Mouse (Mus musculus): ENCODE measurements around the gene Otud5. TPM values are rescaled to one million over a fixed set of nuclear protein-coding genes. Genes with fewer than 3 reads are reported as not detected.
"Not testable (repeated sequence)": the region's sequence is repeated elsewhere in the genome, so short reads cannot be mapped to it uniquely, and the experiment has no call there.

Otud5 gene
- polyA plus RNA-seq, 2 experiments from 2014 or later: 15.4 to 21.1 TPM

- ATAC-seq: peak; percentile 66
Measured at GRCm38 (mm10) chrX:7883841-7884567, 42.8 kb downstream of the Otud5 start, which contains the start of gene Slc35a2. Slc35a2 (plus strand) TSS chrX:7884028.

DNA sequence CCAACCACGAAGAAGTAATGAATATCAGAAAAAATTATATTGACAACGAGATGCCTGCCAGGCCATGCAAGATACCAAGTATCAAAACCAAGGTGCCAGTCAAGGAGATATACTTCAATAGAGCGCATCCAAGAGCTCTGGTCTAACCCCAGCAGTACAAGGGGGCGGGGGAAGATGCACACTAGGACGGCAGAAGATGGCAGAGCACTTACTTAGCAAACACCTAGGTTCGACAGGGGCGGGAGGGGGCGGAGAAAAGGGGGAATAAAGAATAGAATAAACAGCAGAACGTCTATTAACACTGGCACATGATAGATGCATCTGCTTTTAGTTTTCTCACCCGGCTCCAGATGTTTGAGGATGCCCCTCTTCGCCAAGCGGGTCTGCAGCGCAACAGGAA, 57.0 kb downstream of the Otud5 start:
- no peak for ATAC-seq

DNA sequence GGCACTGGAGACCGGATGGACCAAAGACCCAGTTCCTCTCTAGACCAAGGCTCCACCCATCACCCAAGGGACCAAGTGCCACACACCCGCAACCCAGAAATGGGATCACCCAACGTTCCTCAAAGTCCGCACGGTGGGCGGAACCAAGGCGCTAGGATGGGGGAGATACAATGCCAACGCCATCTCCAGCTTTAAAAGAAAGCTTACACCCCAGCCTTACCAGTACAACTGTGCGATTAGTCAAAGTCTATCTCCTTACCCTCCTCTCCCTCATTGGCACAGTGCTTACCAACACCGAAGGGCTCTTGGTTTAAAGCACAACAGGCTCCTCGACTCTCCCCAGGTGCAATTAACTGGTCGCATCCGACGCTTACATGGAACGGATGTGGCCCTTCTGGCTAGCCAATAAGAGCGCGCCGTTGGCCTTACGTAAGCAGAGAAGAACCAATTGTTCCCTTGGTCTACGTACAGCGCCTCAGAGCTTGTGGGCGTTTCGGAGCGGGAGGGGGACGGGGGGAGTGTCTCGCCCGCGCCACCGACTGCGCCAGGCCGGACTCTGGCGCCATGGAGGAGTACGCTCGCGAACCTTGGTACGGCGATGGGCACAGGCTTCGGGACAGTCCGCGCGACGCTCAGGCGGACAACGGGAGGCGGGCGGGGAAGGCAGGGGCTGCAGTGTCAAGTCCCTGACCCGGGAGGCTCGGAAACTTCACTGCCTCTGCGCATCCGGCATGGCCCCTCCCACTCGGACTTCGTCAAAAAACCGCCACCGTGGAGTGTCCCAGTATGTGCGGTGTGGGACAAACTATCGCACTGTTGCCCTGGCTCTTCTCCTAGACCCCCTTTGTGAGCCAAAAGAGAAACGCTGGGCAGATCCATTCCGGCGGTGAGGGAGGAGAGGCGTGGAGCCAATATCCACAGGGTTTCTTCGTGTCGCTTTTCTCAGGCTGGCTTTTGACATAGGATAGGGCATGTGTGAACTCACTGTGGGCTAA, 58.0 kb downstream of the Otud5 start, which contains the start of the genes Pqbp1 and Timm17b:
Pqbp1 (minus strand) TSS at position 390 of the 995 bp plus-strand sequence.
Timm17b (plus strand) TSS at position 478 of the 995 bp plus-strand sequence.
- peak; percentile 96 for ATAC-seq

- no peak for ATAC-seq
Measured at GRCm38 (mm10) chrX:7904441-7904840, 63.3 kb downstream of the Otud5 start.

DNA sequence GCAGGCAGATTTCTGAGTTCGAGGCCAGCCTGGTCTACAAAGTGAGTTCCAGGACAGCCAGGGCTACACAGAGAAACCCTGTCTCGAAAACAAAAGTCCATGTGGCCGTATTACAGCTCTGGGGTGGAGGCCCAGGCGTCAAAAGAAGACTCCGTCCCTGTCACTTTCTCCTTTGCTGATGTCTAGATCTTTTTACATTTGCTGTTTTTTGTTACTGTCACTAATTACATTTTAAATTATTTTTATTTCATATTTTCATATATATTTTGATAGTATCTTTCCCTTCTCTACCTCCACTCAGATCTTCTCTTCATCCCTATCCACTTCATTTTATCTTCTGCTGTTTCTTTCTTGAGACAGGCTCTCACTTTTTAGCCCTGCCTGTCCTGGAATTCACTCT, 66.6 kb downstream of the Otud5 start, which contains the start of gene Gm10491:
Gm10491 (minus strand) TSS at position 101 of the 400 bp plus-strand sequence.
- no peak for ATAC-seq

DNA sequence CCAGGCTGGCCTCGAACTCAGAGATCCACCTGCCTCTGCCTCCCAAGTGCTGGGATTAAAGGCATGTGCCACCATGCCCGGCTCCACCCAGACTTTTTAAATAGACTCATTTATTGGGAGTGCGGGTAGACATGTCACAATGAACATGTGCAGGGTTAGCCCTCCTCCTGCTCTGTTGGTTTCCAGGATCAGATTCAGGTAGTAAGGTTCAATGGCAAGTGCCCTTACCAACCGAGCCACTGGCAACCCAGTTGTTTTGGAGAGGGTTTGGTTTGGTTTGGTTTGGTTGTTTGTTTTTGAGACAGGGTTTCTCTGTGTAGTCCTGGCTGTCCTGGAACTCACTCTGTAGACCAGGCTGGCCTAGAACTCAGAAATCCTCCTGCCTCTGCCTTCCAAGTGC, 68.1 kb downstream of the Otud5 start, which contains the start of gene Gm10490:
Gm10490 (plus strand) TSS at position 301 of the 400 bp plus-strand sequence.
- ATAC-seq: not testable (repeated sequence)

GRCm38 (mm10) chrX:7910473-7910872, 69.3 kb downstream of the Otud5 start:
- no peak for ATAC-seq

DNA sequence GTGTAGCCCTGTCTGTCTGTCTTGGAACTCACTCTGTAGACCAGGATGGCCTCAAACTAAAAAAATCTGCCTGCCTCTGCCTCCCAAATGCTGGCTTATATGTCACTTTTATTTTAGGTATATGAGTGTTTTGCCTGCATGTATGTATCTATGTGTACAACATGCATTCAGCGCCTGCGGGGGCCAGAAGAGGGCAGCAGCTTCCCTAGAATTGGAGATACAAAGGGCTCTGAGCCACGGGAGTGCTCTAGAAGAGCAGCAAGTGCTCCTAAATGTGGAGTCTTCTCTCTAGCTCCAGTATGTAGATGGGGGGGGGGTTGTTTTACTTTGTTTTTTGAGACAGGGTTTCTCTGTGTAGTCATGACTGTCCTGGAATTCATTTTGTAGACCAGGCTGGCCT, 74.5 kb downstream of the Otud5 start:
- not testable (repeated sequence) for ATAC-seq

- not testable (repeated sequence) for ATAC-seq
Measured at GRCm38 (mm10) chrX:7917960-7918359, 76.8 kb downstream of the Otud5 start.

- ATAC-seq: no peak
Measured at GRCm38 (mm10) chrX:7919601-7920383, 78.6 kb downstream of the Otud5 start, which contains the start of gene Pcsk1n. Pcsk1n (plus strand) TSS chrX:7919822.

- no peak for ATAC-seq
Measured at GRCm38 (mm10) chrX:7922032-7922431, 80.9 kb downstream of the Otud5 start.

Other genes with a start within 250 kb of the Otud5 start
- 1 to 10 TPM; 7.3 to 9.1 TPM for gene Ccdc22, start 235.8 kb upstream of the Otud5 start, polyA plus RNA-seq (2017; shearing (Covaris generic))
- gene Cacna1f, start 234.3 kb upstream of the Otud5 start, polyA plus RNA-seq (2017; shearing (Covaris generic)): not detected
- gene Syp, start 202.9 kb upstream of the Otud5 start, polyA plus RNA-seq (2017; shearing (Covaris generic)): 1 to 10 TPM; 5.8 to 7.5 TPM
- gene Prickle3, start 184.1 kb upstream of the Otud5 start, polyA plus RNA-seq (2017; shearing (Covaris generic)): 1 to 10 TPM; 6.3 TPM
- gene Plp2, start 170.0 kb upstream of the Otud5 start, polyA plus RNA-seq (2017; shearing (Covaris generic)): 100 to 1,000 TPM; 196 to 200 TPM
- not detected for gene Magix, start 160.1 kb upstream of the Otud5 start, polyA plus RNA-seq (2017; shearing (Covaris generic))
- 10 to 100 TPM; 44.6 to 54.1 TPM for gene Gpkow, start 144.2 kb upstream of the Otud5 start, polyA plus RNA-seq (2017; shearing (Covaris generic))
- 10 to 100 TPM; 38.9 to 48.2 TPM for gene Wdr45, start 127.0 kb upstream of the Otud5 start, polyA plus RNA-seq (2017; shearing (Covaris generic))
- not detected for gene Gm45208, start 119.1 kb upstream of the Otud5 start, polyA plus RNA-seq (2017; shearing (Covaris generic))
- 10 to 100 TPM; 34.0 to 36.1 TPM for gene Praf2, start 112.9 kb upstream of the Otud5 start, polyA plus RNA-seq (2017; shearing (Covaris generic))
- under 1 TPM in 1 of 2 experiments, not detected in 1; 0.20 TPM for gene Ccdc120, start 90.5 kb upstream of the Otud5 start, polyA plus RNA-seq (2017; shearing (Covaris generic))
- gene Tfe3, start 78.8 kb upstream of the Otud5 start, polyA plus RNA-seq (2017; shearing (Covaris generic)): 10 to 100 TPM in 1 of 2 experiments, 1 to 10 TPM in 1; 9.1 to 14.7 TPM
- gene Gripap1, start 51.6 kb upstream of the Otud5 start, polyA plus RNA-seq (2017; shearing (Covaris generic)): 10 to 100 TPM; 46.6 to 58.8 TPM
- under 1 TPM; 0.49 to 0.50 TPM for gene Kcnd1, start 19.1 kb upstream of the Otud5 start, polyA plus RNA-seq (2017; shearing (Covaris generic))
- 10 to 100 TPM; 37.5 to 40.7 TPM for gene Pim2, start 36.9 kb downstream of the Otud5 start, polyA plus RNA-seq (2017; shearing (Covaris generic))
- gene Slc35a2, start 42.7 kb downstream of the Otud5 start, polyA plus RNA-seq (2017; shearing (Covaris generic)): 10 to 100 TPM; 11.3 to 17.3 TPM
- 100 to 1,000 TPM in 1 of 2 experiments, 10 to 100 TPM in 1; 88.7 to 101 TPM for gene Pqbp1, start 57.9 kb downstream of the Otud5 start, polyA plus RNA-seq (2017; shearing (Covaris generic))
- gene Timm17b, start 58.0 kb downstream of the Otud5 start, polyA plus RNA-seq (2017; shearing (Covaris generic)): 10 to 100 TPM; 95.9 to 96.8 TPM
- not detected for gene Gm10491, start 66.5 kb downstream of the Otud5 start, polyA plus RNA-seq (2017; shearing (Covaris generic))
- gene Gm10490, start 68.2 kb downstream of the Otud5 start, polyA plus RNA-seq (2017; shearing (Covaris generic)): not detected
- not detected for gene Pcsk1n, start 78.5 kb downstream of the Otud5 start, polyA plus RNA-seq (2017; shearing (Covaris generic))
- not detected for gene Eras, start 87.2 kb downstream of the Otud5 start, polyA plus RNA-seq (2017; shearing (Covaris generic))
- gene Hdac6, start 106.5 kb downstream of the Otud5 start, polyA plus RNA-seq (2017; shearing (Covaris generic)): 10 to 100 TPM in 1 of 2 experiments, 1 to 10 TPM in 1; 8.7 to 10.0 TPM
- gene Gata1, start 136.7 kb downstream of the Otud5 start, polyA plus RNA-seq (2017; shearing (Covaris generic)): 10 to 100 TPM; 28.9 to 29.6 TPM
- not detected for gene Glod5, start 177.1 kb downstream of the Otud5 start, polyA plus RNA-seq (2017; shearing (Covaris generic))
- gene Suv39h1, start 233.4 kb downstream of the Otud5 start, polyA plus RNA-seq (2017; shearing (Covaris generic)): 10 to 100 TPM; 14.5 to 22.4 TPM
- 10 to 100 TPM; 24.0 to 27.4 TPM for gene Was, start 249.1 kb downstream of the Otud5 start, polyA plus RNA-seq (2017; shearing (Covaris generic))

Measured in activated CD4-positive, CD25-positive, alpha-beta regulatory T cell, adult 4 months (primary cell).